Mouse (Mus musculus) kidney, postnatal 25 days (tissue): ENCODE data around the gene Mthfr.

ENCODE experiments used
- DNase-seq, 2 experiments: peaks; one replicate each; pipeline ENCODE4 v3.0.0; 2021; ENCODE audit warnings: mixed read lengths in 2 of 2

Mthfr gene

GRCm38 (mm10) chr4:148089166-148089565 is 50.3 kb downstream of the Mthfr start:
- no peak for DNase-seq

- DNase-seq = no peak
These were observed 52.3 kb downstream of the Mthfr start for GRCm38 (mm10) chr4:148091181-148091580.

GRCm38 (mm10) chr4:148092551-148093271 is 53.8 kb downstream of the Mthfr start:
- DNase-seq = no peak

GRCm38 (mm10) chr4:148094161-148094560 is 55.3 kb downstream of the Mthfr start:
- DNase-seq = no peak

GRCm38 (mm10) chr4:148095081-148095480 is 56.2 kb downstream of the Mthfr start:
- no peak for DNase-seq

GRCm38 (mm10) chr4:148097936-148098335 is 59.1 kb downstream of the Mthfr start:
- no peak for DNase-seq

GRCm38 (mm10) chr4:148098666-148099065 is 59.8 kb downstream of the Mthfr start:
- DNase-seq = no peak

- peak; percentile 54 for DNase-seq
These were observed 63.1 kb downstream of the Mthfr start for GRCm38 (mm10) chr4:148101801-148102527.

GRCm38 (mm10) chr4:148104146-148104545 is 65.3 kb downstream of the Mthfr start:
- DNase-seq = no peak

GRCm38 (mm10) chr4:148107621-148108291 is 68.9 kb downstream of the Mthfr start:
- DNase-seq = peak; percentile 18 to 59

- DNase-seq = no peak
These were observed 69.8 kb downstream of the Mthfr start for GRCm38 (mm10) chr4:148108565-148109100.
